Comparison of ENCODE assay signal across 12 mouse cellular contexts in the genomic region with DNA sequence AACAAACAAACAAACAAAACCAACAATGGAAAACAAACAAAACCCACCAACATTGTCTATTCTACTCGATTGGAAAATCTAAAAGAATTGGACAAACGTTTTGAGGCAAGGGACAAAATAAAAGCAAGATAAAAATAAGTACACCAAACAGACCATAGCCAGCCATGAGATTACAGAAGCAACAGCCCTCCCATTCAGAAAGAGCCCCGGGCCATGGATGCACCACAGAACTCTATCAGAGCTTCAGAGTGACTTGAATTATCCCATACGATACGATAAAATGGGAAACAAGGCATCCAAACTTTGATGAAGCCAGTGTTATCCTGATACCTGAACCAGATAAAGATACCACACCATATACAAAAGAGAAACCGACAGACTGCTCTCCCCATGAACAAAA.
"Had no signal": no experiment of that assay in that cellular context is flagged by ENCODE, and none has a peak within 500 bp of the region (broad histone marks: within the 10 kb centered on the region; RNA-seq: fewer than 3 reads in every experiment).

No protein-coding gene starts in this region.

- DNase-seq: left cerebral cortex, postnatal 4 days; liver; liver, embryonic 13.5 days; liver, postnatal 0 days; lung, adult 18-20 months; lung, adult 2 months; lung, embryonic 14.5 days; lung, postnatal 10 days; lung, postnatal 14 days; lung, postnatal 36 days; lung, postnatal 4 days; midbrain, embryonic 14.5 days had no signal
